Mouse (Mus musculus) bone marrow, adult 2 months (tissue): ENCODE measurements at regions not wholly inside any gene's neighbourhood (a gene's known extent, or its start where the extent isn't known, plus 50 kb on each side); places are given as distances from the start of the nearest gene placed in this dataset.

ENCODE experiments used
- CTCF ChIP-seq: fragments of 200-500 bp; IDR thresholded peaks from 2 replicates; pipeline ENCODE4 v1.5.1; 2011; ENCODE audit warnings: low read length, control low read depth; ENCODE audit not compliant: control insufficient read depth, insufficient read depth
- POLR2A ChIP-seq: fragments of 200-500 bp; IDR thresholded peaks from 2 replicates; pipeline ENCODE4 v1.6.1; 2011; ENCODE audit warnings: low read depth, mild to moderate bottlenecking, control low read depth, low read length, borderline replicate concordance; ENCODE audit not compliant: control insufficient read depth

DNA sequence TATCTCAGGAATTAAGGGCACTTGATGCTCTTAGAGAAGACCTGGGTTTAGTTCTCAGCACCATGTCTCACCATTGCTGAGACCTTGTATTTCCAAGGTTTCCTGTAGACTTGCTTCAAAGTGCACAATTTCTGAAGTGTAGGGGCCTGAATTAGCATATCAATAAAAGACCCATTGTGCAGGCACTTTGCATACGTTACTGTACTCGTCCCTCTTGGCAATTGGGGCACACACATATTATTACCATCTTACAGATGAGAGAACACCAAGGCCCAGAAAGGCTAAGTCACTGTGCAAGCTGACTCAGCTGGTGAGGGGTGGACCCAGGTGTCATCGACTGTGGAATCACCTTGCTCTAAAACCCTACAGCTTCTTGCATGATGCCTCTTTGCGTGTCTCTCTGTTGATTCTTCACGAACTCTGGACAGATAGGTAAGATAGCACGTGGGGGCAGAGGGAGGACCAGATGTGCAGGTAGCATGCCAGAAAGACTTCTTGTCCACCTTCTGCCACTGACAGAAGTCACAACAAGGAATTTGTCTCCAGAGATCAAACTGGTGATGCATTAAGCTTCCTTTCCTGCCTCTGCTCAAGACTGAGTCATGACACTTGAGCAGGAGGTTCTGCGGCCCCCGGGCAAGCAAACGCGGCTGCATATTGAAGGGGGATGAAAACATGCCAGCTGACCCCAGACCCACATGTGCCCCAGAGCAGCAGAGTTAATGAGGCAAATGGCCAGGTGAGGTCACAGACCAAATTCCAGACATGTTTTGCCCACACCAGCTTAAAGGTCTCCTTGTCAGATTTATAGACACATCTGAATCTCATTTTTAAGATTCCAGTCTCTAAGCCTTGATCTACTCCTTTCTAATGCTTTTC lies 167.7 kb upstream of the Tut7 start:
- TF ChIP-seq CTCF, result no peak
- TF ChIP-seq POLR2A, result no peak
